Mouse (Mus musculus) c-Kit-positive CD71-positive TER-119-negative erythroid progenitor cells, embryonic 14.5 days (primary cell): Measurements from ENCODE around the gene Cmpk1.

Experiments
- DNase-seq: peaks from one replicate; pipeline ENCODE4 v3.0.0-alpha.2; 2013; ENCODE audit warnings: low read depth

The Cmpk1 gene

GRCm38 (mm10) chr4:114945021-114945420 is 42.0 kb downstream of the Cmpk1 start:
- no peak for DNase-seq

- DNase-seq = no peak
Measured at GRCm38 (mm10) chr4:114942583-114942982, 44.5 kb downstream of the Cmpk1 start.

- no peak for DNase-seq
Measured at GRCm38 (mm10) chr4:114942112-114942511, 44.9 kb downstream of the Cmpk1 start.

- DNase-seq = no peak
Measured at GRCm38 (mm10) chr4:114941311-114941710, 45.7 kb downstream of the Cmpk1 start.

- DNase-seq = no peak
Measured at GRCm38 (mm10) chr4:114938248-114938647, 48.8 kb downstream of the Cmpk1 start.

GRCm38 (mm10) chr4:114937459-114938047 is 49.5 kb downstream of the Cmpk1 start:
- no peak for DNase-seq

GRCm38 (mm10) chr4:114934188-114934587 is 52.9 kb downstream of the Cmpk1 start:
- no peak for DNase-seq

GRCm38 (mm10) chr4:114932747-114933146 is 54.3 kb downstream of the Cmpk1 start:
- no peak for DNase-seq

- no peak for DNase-seq
Measured at GRCm38 (mm10) chr4:114929155-114929554, 57.9 kb downstream of the Cmpk1 start.

- DNase-seq = no peak
Measured at GRCm38 (mm10) chr4:114925917-114926312, 61.1 kb downstream of the Cmpk1 start, which contains the start of gene Foxe3. Gene Foxe3, minus strand, starts transcription at chr4:114926013.

GRCm38 (mm10) chr4:114924971-114925916 is 61.8 kb downstream of the Cmpk1 start:
- DNase-seq = no peak

- no peak for DNase-seq
Measured at GRCm38 (mm10) chr4:114917091-114917490, 70.0 kb downstream of the Cmpk1 start.

GRCm38 (mm10) chr4:114916056-114916455 is 71.0 kb downstream of the Cmpk1 start:
- DNase-seq = no peak

GRCm38 (mm10) chr4:114913594-114913962 is 73.5 kb downstream of the Cmpk1 start:
- DNase-seq = no peak

- DNase-seq = no peak
Measured at GRCm38 (mm10) chr4:114912705-114913593, 74.1 kb downstream of the Cmpk1 start.

- DNase-seq = no peak
Measured at GRCm38 (mm10) chr4:114909602-114910484, 77.2 kb downstream of the Cmpk1 start.
